Mouse (Mus musculus) T-cell, adult 2 months (primary cell): ENCODE measurements around the gene Ccdc60.
"Not testable (repeated sequence)": the region's sequence is repeated elsewhere in the genome, so short reads cannot be mapped to it uniquely, and the experiment has no call there.

Source experiments
- DNase-seq: peaks from one replicate; pipeline ENCODE4 v3.0.0; 2022; ENCODE audit warnings: low spot score

Gene Ccdc60

DNA sequence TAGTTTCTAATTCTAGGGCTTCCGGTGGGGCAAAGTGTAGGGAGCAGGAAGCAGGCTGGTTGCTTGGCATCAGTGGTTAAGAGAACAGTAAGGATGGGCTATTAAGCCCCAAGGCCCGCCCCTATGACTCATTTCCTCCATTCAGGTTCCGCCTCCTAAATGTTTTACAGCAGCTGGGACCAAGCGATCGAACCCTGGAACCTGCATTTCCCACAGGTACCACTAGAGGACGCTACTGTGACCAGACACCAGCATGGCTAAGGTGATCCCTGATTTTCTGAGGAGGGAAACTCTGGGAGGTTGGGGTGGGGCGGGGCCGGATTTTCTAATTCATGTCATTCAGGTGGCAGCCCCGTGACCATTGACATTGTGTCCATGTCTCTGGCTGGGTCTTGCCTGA, 96.1 kb downstream of the Ccdc60 start:
- no peak for DNase-seq

DNA sequence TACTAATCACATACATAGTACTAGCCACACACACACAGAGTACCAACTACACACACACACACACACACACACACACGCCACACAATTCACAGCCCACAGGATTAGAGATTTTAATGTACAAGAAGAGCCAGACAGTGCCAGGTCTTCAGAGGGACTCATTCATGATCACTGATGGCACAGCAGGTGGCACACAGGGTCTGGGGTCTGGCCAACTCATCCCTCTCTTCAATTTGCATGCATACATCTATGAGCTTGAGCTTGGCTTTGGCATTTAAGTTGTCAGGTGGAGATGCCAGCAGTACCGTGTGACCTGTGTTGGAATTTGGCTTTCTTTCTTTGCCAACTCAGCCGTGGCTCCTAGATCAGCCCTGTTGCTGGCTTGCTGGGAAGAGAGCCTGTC, 97.2 kb downstream of the Ccdc60 start:
- DNase-seq, result no peak

DNA sequence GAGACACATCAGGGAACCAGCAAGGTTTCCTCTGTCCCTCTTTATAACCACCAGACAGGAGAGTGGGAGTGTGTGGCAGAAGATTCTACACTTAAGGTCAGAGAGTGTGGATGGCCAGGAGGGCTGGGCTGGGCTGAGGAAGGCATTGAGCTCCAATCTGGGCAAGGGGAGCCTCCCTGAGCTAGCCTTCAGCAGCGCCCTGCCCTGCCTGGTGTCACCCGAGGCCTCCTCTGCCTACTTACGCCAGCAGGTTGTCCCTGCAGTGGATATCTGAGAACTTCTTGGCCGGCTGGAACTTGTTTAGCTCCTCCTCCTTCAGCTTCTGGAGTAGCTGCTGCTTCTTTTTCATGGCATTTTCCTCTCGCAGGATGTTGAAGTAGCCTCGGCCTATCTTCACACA, 99.0 kb downstream of the Ccdc60 start:
- no peak for DNase-seq

DNA sequence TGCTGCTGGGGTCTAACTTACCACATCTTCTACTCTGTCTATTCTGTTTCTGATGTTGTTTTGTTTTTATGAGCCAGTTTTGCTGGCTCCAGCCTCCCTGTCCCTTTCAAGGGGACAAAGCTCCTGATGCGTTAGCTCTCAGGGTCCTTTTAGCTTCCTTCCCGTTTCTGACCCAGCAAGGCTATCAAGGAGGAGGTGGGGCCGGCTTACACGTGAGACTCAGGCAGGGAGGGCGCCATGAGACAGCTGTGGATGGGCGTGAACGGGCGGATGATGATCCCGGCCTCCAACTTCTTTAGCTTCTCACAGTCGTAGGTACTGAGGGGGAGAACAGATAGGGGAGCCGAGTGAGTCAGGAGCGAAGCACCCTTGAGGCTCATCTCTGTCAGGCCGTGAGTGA, 108.2 kb downstream of the Ccdc60 start:
- DNase-seq, result no peak

DNA sequence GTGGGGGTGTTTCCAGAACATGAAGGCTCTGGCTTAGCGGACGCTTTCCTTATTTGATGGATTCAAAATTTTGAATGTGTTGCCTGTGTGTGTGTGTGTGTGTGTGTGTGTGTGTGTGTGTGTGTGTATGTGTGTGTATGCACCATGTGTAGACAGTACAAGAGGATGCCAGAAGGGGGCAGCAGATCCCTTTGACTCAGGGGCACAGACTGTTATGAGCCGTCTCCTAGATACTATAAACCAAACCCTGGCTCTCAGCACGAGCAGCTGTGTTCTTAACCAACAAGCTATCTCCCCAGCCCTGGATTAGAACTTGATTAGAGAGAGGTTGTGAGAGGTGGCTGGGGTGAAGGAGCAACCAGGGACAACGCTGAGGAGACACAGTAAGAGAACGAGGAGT, 117.1 kb downstream of the Ccdc60 start:
- DNase-seq, result no peak

DNA sequence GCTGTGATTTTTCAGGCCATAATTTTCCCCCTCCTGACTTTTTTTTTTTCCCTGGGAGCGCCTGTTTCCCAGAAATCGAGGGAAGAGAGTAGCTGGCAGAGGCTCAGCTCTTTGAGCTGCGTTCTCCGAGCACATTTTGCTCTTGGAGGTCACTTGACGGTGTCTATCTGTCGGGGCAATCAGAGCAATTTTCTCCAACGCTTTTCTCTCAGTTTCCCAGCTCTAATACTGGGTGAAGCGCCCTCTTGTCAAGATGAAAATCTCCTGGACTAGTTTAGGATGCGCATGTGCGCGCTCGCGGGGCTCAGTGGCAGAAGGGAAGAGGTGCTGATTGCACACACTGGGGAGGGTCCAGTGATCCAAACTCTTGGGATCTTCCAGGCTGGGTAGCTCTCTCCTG, 121.8 kb downstream of the Ccdc60 start:
- no peak for DNase-seq

DNA sequence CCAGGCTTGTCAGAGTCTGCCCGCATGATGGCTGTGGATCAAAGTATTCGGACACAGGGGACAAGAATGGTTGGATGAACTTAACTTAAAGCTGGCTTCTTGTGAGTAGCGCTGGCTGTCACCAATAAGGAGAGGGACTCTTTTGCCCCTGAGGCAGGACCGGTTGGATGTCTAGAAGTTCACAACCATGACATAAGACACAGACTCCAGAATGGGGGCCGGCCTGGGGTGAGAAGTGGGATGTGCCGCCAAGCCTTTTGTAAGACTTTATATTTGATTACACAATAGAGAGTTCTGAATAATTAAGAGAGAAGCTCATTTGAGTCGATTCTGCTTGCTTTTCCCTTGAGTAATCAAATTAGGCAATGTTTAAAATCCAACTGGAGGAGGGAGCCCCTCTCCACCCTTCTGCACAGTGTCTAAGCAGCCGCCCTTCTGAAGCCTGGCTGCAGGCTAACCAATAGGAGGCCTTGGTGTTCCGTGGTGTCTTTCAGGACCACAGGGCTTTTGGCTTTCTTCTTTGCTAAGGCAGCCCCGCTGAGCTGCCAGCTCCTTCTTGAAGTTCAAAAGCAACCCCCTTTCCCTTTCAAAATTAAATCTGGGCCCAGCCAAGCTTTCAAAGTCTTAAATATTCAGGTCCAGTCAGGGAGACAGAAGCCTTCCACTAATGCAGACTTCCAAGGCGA, 123.4 kb downstream of the Ccdc60 start:
- DNase-seq, result no peak

DNA sequence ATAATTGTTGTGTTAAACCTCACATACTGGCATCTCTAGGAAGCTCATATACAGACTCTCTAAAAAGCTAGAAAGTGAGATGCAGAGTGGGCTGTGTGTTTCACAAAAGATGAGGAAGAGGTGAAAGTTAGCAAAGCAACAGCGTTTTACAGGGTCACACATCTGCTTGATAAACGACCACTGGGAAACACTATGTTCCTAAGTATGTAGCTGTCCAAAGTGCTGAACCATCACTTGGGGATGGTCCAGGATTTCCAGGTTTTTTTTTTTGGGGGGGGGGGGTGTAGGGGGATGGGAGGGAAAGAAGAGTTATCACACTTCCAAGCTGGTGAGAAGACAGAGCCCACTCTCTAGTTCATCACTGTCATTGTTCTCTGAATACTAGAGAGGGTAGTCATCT, 134.0 kb downstream of the Ccdc60 start:
- DNase-seq, result no peak

DNA sequence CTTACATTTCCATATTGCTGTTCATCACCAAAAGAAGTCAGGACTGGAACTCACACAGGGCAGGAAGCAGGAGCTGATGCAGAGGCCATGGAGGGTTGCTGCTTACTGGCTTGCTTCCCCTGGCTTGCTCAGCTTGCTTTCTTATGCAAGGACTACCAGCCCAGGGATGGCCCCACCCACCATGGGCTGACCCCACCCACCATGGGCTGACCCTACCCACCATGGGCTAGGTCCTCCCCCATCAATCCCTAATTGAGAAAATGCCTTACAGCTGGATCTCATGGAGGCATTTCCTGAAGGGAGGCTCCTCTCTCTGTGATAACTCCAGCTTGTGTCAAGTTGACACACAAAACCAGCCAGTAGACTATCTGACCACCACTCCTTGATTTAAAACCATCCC, 142.3 kb downstream of the Ccdc60 start:
- not testable (repeated sequence) for DNase-seq

DNA sequence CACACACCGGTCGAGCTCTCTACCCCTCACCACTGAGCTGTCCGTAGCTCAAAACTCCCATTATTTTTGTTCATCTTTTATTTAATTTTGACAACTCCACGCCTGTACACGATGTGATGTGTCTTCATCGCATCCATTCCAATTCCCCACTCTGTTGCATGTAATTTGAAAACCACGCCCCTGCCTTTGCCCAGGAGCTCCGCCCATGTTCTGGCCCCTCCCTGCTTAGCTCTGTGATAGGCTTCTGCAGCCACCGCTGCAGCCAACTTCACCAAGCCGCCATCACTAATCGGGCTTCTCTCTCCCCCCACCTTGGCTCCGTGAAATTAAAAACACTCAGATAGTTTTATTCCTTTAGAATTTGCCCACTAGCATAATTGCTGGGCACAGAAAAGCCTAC, 144.1 kb downstream of the Ccdc60 start:
- no peak for DNase-seq

DNA sequence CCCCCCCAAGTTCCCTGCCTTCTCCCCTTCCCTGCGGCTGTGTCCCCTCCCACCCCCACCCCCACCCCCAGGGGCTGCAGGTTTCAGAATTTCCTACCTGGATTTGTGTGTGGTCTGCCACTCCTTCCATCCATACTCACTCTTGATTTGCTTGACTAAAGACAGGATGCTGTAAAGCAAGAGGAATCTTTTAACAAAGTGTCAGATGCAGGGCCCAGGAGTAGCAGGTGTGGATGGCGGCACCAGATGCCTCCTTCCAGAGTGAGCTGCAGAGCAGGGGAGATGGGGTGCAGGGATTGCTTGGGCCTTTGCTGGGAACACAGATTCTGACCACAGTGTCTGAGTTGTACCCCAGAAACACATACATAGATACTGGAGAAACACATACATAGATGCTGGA, 148.1 kb downstream of the Ccdc60 start:
- no peak for DNase-seq

DNA sequence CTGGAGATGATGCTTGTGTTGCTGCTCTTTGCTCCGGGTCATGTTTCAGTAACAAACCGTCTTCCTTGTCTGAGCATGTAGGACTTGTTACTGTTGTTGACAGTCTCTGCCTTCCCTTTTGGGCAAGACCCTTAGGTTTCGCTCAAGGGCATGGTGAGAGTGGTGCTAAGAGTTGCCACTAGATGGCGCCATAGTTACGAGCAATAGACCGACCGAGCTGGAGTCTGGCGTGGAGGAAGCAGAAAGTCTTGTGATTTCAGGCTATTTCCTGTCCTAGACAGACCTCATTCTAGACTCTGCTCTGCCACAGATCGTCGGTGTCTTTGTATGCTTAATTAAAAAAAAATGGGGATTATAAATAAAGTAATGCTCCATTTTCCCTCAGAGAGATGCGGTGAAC, 165.4 kb downstream of the Ccdc60 start:
- peak; percentile 58 for DNase-seq

DNA sequence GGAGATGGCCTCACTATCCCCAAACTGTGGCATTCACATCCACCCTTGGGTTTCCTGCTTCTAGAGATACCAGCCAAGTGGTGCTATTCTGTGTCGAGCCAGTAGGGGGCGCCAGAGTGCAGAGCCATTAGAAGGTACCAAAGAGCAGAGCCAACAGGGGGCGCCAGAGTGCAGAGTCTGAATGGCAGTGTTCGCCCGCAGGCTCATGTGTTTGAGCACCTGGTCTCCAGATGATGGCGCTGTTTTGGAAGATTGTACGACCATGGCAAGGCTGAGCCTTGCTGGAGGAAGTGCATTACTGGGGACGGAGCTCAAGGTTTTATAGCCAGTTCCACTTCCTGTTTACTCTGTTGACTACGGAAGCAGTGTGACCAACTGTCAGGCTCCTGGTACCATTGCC, 172.2 kb downstream of the Ccdc60 start:
- DNase-seq, result peak; percentile 64

DNA sequence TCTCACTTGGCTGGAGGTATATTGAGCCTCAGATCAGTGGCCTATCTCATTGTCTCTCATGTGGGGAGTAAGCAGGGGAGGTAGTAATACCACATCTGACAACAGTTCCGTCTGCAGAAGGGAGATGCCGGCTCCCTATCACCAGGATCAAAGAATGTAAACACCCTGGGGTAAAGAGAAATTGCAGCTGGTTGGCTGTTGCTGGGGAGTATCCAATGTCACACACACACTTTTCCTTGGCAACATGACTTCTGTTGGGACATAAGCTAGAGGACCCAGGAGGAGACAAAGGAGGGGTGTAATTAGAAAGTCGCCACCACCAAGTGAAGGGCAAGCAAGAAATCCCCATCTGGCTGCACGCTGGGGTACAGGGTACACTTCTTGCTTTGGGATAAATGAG, 172.7 kb downstream of the Ccdc60 start:
- DNase-seq, result no peak

DNA sequence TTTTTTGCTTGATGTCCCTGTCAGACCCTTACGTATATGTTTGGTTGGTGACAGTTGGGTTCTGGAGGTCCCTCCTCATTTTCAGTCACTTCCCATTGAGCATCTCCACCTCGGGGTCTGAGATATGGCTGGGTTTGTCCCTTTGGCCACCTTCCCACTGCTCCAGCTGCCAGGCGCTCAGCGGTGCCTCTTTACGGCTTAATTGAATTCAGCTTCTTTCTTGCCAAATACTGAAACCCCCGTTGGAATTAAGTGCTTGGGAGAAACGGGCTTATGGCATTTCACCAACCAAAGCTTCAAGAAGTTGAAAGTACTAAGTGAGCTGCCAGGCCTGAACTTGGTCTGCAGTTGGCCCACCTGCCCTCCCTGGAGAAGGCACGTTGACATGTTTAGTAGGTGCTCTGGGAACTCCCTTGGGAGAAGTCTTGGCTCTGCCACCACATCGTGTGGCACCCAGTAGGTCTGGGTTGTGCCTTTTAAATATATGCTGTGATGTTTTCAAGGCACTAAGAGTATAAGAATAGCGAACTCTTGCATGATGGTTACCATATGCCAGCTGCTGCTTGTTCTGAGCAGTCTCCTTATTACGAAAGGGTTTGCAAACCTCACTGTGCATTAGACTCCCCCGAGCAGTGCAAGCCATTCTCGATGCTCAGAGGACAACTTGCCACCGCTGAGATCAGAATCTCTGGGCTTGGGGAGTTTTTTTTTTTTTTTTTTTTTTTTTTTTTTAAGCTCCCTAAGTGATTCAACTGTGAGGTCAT, 173.5 kb downstream of the Ccdc60 start:
- DNase-seq, result no peak

DNA sequence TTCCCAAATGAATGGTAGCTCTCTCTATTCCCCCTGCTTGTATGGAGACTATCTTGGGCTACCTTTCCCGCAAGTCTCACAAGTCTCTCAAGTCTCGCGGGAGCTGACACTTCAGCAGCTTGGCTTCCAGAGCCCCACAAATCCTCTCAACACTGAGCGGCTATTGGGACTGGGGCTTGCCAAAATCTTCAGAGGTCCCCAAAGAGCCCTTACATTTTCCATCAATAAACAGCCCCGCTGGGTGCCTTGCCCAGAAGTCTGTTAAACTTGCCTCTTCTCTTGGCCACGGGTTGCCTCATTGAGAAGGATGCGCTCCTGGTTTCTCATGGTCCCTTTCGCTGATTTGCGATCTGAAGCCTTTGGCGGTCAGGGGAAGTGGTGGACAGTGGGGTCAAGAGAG, 180.1 kb downstream of the Ccdc60 start:
- no peak for DNase-seq

DNA sequence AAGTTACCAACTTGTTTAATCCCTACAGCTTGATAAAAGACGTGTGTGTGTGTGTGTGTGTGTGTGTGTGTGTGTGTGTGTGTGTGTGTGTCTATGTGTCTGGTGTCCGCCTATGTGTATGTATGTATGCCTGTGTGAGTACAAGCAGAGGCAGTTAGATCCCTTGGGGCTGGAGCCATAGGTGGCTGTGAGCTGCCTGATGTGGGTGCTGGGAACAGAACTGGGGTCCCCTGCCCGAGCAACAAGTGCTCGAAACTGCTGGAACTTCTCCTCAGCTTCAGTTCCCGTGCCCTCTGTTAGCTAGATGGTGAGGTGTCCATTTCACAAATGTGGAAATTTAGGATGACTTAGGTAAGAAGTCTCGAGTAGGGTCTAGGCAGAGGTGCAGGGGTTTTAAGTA, 204.6 kb downstream of the Ccdc60 start:
- DNase-seq, result no peak

DNA sequence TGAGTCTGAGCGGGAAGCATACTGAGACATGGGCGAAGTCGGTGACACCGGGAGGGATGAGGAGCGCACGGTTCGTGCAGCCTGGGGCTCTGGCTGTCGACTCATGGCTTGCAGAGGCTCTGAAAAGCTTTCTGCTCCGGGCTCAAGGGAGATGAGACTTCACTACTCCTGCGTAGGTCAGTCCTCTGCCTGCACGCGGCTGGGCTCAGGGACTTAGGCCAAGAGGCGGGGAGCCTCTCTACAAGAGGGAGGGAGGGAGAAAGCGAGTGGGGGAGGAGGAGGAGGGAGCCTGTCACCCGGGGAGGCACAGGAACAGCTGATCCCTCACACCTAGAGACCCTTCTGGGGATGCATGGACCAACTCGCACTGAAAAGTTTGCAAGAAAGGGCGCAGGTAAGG, 205.7 kb downstream of the Ccdc60 start, which contains the start of gene Tmem233:
Gene Tmem233 (minus strand): TSS at position 164 of the 400 bp plus-strand sequence.
- DNase-seq, result no peak

DNA sequence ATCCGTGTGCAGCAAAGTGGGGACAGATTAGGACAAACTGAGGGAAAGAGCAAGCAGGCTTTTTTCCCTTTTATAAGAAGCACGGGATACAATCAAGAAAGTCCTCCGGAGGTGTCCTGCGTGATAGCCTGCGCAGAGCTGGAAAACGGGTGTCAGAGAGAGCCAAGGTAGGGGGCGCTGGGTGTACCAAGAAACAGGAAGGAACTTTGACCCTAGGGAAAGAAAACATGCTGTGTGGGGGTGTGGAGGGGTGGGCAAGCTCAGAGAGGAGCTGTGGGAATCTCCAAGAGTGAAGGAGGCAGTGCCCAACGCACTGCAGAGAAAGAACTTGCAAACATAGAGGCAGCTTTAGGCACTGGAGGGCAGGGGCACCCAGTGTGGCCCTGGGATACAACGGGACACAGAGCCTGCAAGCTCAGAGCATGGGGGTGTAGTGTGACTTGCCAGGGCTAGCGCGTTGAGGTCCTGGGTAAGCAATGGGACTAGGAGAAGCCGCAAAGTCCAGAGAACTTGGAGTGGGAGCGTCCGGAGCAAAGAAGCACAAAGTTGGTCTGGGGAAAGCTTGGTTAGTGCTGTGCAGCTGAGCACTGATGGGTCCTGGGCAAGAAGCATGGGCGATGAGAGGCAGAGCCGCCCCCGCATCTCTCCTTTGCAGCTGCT, 206.4 kb downstream of the Ccdc60 start:
- no peak for DNase-seq

DNA sequence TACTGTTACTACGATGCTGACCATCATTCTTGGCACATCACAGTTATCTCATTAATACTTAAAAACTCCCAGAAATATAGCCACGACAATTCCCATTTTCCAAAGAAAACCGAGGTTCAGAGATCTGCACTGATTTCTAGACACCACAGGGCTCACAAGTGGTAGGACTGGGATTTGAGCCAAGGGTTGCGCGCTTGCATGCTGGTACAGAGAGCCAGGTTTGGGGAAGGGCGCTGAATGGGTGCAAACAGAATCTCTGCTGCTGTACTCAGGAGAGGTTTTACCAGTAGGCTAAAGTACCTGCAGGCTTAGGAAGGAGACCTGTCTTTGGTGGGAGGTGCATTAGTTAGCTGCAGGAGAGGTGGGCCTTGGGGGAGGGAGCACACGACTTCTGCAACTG, 207.2 kb downstream of the Ccdc60 start:
- DNase-seq, result no peak

DNA sequence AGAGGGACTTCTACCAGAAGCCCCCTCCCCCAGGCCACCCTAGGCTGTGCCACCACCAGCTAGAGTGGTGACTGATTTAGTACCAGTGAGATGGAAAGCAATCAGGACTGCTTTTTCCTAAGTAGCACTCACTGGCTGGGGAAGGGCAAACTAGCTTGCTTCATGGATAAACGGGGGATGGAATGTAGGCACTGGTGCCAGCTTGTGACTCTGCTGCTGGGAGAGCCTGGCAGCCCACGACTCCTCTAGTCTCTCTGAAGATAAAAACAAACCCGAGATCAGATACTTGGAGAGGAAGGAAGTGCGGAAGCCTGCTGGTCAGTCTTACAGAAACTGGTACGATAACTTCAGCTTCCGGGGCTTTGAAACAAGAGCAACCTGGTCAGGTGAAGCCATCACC, 208.0 kb downstream of the Ccdc60 start:
- DNase-seq, result no peak
